Mouse (Mus musculus): ENCODE measurements around the gene Gpr156.

GRCm38 (mm10) chr16:37916138-37916817, at the start of gene Gpr156:
- TF ChIP-seq POLR2A (IDR thresholded peaks at IDR 0.05; ENCODE audit: borderline replicate concordance, control insufficient read depth, low read depth, low read length) (no peak), CTCF (IDR thresholded peaks at IDR 0.05; ENCODE audit: control insufficient read depth, insufficient read depth, low read length) (no peak)

Measured in bone marrow, adult 2 months (tissue).